Mouse (Mus musculus): ENCODE results near the gene Kcnk7. TPM values are rescaled to one million over a fixed set of nuclear protein-coding genes. Genes with fewer than 3 reads are reported as not detected.

Kcnk7 gene
- polyA plus RNA-seq, 1 experiment from 2014 or later: 0.87 TPM

DNA sequence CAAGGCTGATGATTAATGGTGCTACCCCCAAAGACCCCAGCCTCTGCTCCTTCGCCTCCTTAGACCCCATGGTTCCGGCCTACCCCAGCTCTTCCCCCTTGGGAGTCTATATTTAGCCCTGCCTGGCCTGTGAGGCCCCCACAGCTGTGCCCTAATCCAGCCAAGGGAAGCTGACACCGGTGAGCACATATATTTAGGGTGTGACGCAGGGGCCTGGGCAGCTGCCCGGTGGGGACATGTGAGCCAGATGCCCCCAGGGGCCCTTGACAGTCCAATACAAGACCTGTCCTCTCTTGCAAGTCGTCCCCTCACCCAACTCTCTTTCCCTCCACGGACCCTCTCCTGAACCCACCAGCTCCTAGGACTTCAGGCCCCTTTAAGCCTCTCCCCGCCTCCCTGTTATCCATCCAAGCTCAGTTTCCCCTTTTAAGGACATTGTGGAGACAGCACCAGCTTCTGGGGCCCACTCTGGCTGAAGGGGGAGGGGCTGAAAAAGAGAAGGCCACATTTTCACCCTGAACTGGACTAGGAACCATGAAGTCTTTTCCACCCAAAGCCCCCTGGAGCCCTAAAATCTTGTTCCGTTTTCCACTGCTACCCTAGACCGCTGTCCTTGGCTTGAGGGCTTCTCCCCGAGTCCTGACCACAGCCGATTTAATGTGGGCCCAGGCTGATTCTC lies 21.0 kb downstream of the Kcnk7 start:
- 0 out of 2 replicates have a peak, but pooled peaks have one; percentile 14 for ATAC-seq
- TF ChIP-seq CTCF (IDR thresholded peaks at IDR 0.05): no peak
- no peak for TF ChIP-seq EP300 (IDR thresholded peaks at IDR 0.05)
- peak overlapping the region; percentile 66 for H3K9ac ChIP-seq (replicated peaks; ENCODE audit: low read depth)
- no peaks in the 10 kb centered on the region for H3K27me3 ChIP-seq (replicated peaks; ENCODE audit: insufficient read depth, low read length)
- peaks cover 39% of the 10 kb centered on the region for H3K4me1 ChIP-seq (ENCODE audit: insufficient read depth, low read depth, low read length)
- H3K4me3 ChIP-seq (ENCODE audit: low read depth, low read length): peak overlapping the region; percentile 56
- 52% methylated on average over 12 of the region's 12 CpGs for WGBS
- peak overlapping the region; percentile 71 for H3K4me2 ChIP-seq (replicated peaks; ENCODE audit: low read depth, low read length)
- DNase-seq (ENCODE audit: low spot score): peak; percentile 53
- no peaks in the 10 kb centered on the region for H3K9me3 ChIP-seq (ENCODE audit: low read length)
- H3K36me3 ChIP-seq (ENCODE audit: insufficient read depth, low read length): peaks cover 13% of the 10 kb centered on the region; the same call in 1 of the 2 replicates
- H3K27ac ChIP-seq (ENCODE audit: low read length): peak overlapping the region; percentile 84

DNA sequence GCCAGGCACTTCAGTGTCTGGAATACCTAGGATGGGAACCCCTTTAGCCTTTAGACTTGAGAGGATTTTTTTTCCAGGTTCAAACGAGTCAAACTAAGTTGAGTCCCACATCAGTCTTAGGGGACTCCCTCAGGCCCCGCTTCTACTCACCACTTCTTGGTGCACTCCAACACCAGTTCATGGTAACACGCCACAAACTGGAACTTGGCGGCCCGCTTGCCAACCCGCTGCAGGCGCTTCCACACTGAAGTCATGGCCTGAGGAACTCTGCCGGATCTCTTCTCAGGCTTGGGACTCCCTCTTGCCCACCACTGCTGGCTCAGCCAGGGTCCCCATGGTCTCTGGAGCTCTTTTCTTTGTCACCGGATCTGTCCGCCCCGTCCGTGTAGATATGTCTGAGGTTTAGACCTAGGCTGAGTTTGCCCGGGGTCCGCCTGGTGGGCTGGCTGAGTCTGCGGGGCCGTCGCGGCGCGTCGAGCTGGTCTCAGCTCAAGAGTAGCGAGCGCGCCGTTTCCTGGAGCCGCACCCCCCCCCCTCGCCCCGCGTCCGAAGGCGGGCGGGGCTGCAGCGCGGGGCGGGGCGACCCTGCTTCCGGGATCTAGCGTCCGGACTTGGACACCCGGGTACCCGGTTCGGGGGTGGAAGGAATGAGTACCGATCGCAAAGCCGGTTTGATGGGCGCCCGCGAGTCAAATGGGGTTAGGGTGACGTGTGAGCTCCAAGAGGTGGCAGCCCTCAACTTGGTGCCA lies 21.8 kb downstream of the Kcnk7 start, which contains the start of gene Ehbp1l1:
TSS of gene Ehbp1l1 (minus strand) at position 551 of the 749 bp plus-strand sequence.
- DNase-seq (ENCODE audit: low spot score) (peak; percentile 84), ATAC-seq (peak; percentile 56)
- Histone ChIP-seq H3K36me3 (ENCODE audit: insufficient read depth, low read length) (peaks cover 5% of the 10 kb centered on the region; the same call in 1 of the 2 replicates), H3K4me2 (replicated peaks; ENCODE audit: low read depth, low read length) (peak within 1 kb of the TSS; percentile 90), H3K4me1 (ENCODE audit: insufficient read depth, low read depth, low read length) (peaks cover 40% of the 10 kb centered on the region), H3K27ac (ENCODE audit: low read length) (peak within 1 kb of the TSS; percentile 84), H3K9me3 (ENCODE audit: low read length) (no peaks in the 10 kb centered on the region), H3K9ac (replicated peaks; ENCODE audit: low read depth) (peak within 1 kb of the TSS; percentile 66), H3K27me3 (replicated peaks; ENCODE audit: insufficient read depth, low read length) (no peaks in the 10 kb centered on the region), H3K4me3 (ENCODE audit: low read depth, low read length) (peak within 1 kb of the TSS; percentile 92)
- 6% methylated on average over 47 of the region's 49 CpGs for WGBS
- TF ChIP-seq CTCF (IDR thresholded peaks at IDR 0.05): peak; percentile 21; the same call in 1 of the 2 replicates
- no peak for TF ChIP-seq EP300 (IDR thresholded peaks at IDR 0.05)

DNA sequence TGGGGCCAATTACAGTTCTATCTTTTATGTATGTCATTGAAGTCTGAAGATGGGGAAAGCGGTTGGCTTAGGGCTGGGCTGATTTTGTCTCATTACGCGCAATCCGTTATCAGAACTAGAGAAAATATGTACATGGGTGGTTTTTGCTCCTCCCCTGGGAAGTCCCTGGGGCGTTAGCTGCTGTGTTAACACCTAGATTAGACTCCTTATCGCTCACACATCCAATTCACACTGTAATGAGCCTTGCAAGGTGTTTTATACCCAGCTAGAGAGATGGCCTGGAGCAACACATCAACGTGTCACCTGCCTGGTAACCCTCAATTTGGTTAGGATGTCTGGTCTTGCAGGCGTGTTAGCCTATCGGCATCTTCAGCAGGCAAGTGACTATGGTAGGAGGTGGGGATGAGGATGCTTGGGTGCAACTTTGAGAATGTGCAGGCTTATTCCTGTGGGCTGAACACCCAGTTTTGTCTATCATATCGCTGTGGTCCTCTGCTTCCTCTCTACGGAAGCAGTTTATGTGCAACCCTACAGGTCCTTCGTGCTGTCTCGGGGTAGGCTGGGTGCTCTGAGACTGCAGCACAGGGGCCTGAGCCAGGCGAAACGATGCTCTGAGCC lies 22.9 kb downstream of the Kcnk7 start:
- WGBS: 62% methylated on average over 15 of the region's 15 CpGs
- Histone ChIP-seq H3K4me3 (ENCODE audit: low read depth, low read length) (peak overlapping the region; percentile 92), H3K4me1 (ENCODE audit: insufficient read depth, low read depth, low read length) (peaks cover 45% of the 10 kb centered on the region), H3K36me3 (ENCODE audit: insufficient read depth, low read length) (no peaks in the 10 kb centered on the region), H3K9me3 (ENCODE audit: low read length) (no peaks in the 10 kb centered on the region), H3K27ac (ENCODE audit: low read length) (peak overlapping the region; percentile 84), H3K9ac (replicated peaks; ENCODE audit: low read depth) (no peak overlapping the region), H3K27me3 (replicated peaks; ENCODE audit: insufficient read depth, low read length) (no peaks in the 10 kb centered on the region), H3K4me2 (replicated peaks; ENCODE audit: low read depth, low read length) (peak overlapping the region; percentile 90)
- ATAC-seq (no peak), DNase-seq (ENCODE audit: low spot score) (no peak)
- TF ChIP-seq EP300 (IDR thresholded peaks at IDR 0.05): no peak
- no peak for TF ChIP-seq CTCF (IDR thresholded peaks at IDR 0.05)

DNA sequence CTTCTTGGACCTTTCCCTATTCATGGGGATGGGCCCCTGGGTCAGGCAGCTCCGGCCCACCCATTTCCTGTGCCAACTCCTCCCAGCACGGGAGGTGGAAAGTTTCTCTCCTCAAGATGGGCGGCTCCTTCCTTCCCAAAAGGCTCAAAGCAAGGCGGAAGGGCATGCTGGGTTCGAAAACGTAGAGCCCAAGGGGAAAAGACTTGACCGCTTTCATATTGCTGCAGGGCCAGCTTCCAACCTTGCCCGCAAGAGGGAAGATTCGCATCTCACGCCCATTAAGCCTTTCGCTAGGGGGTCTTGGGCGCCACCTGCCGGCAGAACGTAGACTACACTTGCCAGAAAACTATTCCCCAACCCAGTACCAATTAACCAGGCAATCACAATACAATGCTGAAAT lies 23.5 kb downstream of the Kcnk7 start:
- H3K9ac ChIP-seq (replicated peaks; ENCODE audit: low read depth): no peak overlapping the region; the same call in 1 of the 2 replicates

DNA sequence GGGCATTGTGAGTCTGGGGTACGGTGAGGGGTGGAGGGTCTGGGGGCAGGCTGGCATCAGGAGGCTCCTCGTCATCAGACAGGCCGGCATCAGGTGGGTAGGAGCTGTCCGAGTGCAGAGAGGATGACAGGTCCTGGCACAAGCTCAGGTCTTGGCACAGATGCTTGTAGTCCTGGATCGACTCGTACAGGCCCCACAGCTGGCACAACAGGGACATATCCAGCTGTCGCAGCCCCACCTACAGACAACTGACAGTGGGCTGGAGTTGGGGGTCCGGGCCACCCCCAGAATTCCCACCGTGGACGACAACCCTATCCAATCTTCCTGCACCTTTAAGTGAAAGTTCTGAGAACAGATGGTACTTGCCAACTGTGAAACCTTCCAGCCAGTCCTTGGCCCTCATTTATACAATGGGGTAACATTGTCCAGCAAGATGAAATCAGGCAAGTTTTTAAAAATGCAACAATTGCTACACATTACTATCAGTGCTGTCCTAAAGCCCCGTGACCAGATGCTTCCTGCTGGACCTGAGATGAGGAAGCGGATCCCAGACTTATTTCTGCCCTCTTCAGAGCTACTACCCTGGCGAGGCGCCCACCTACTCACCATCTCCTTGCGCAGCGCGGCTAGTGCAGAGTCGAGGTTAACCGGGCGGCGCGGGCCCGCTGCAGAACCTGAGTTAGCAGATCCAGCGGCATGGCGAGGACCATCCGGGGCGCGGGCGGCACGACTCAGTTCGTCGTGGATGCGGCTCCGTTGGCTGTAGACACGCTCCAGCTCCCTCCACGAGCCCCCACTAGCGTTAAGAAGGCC lies 24.7 kb downstream of the Kcnk7 start:
- H3K9ac ChIP-seq (replicated peaks; ENCODE audit: low read depth): peak overlapping the region; percentile 91
- H3K4me1 ChIP-seq (ENCODE audit: insufficient read depth, low read depth, low read length): peaks cover 45% of the 10 kb centered on the region
- 7% methylated on average over 37 of the region's 37 CpGs for WGBS
- no peaks in the 10 kb centered on the region for H3K27me3 ChIP-seq (replicated peaks; ENCODE audit: insufficient read depth, low read length)
- no peaks in the 10 kb centered on the region for H3K36me3 ChIP-seq (ENCODE audit: insufficient read depth, low read length)
- ATAC-seq (peak; percentile 8), DNase-seq (ENCODE audit: low spot score) (peak; percentile 65)
- peak overlapping the region; percentile 91 for H3K27ac ChIP-seq (ENCODE audit: low read length)
- TF ChIP-seq EP300 (IDR thresholded peaks at IDR 0.05): no peak
- TF ChIP-seq CTCF (IDR thresholded peaks at IDR 0.05): no peak
- peak overlapping the region; percentile 92 for H3K4me3 ChIP-seq (ENCODE audit: low read depth, low read length)
- H3K4me2 ChIP-seq (replicated peaks; ENCODE audit: low read depth, low read length): peak overlapping the region; percentile 90
- no peaks in the 10 kb centered on the region for H3K9me3 ChIP-seq (ENCODE audit: low read length)

More for the DNA sequence above, 23.5 kb downstream of the Kcnk7 start:
- Histone ChIP-seq H3K27ac (ENCODE audit: low read length) (peak overlapping the region; percentile 84), H3K9me3 (ENCODE audit: low read length) (no peaks in the 10 kb centered on the region), H3K27me3 (replicated peaks; ENCODE audit: insufficient read depth, low read length) (no peaks in the 10 kb centered on the region), H3K4me1 (ENCODE audit: insufficient read depth, low read depth, low read length) (peaks cover 45% of the 10 kb centered on the region), H3K4me2 (replicated peaks; ENCODE audit: low read depth, low read length) (peak overlapping the region; percentile 90), H3K36me3 (ENCODE audit: insufficient read depth, low read length) (no peaks in the 10 kb centered on the region), H3K4me3 (ENCODE audit: low read depth, low read length) (peak overlapping the region; percentile 92)
- ATAC-seq (peak; percentile 10), DNase-seq (ENCODE audit: low spot score) (peak; percentile 93)
- TF ChIP-seq CTCF (IDR thresholded peaks at IDR 0.05): peak; percentile 99
- TF ChIP-seq EP300 (IDR thresholded peaks at IDR 0.05): peak; percentile 89
- WGBS: 2% methylated on average over 14 of the region's 14 CpGs

Data from lung, postnatal 0 days (tissue).